Mouse (Mus musculus): ENCODE results near the gene C1rb.
"Not testable (repeated sequence)": the region's sequence is repeated elsewhere in the genome, so short reads cannot be mapped to it uniquely, and the experiment has no call there.

The C1rb gene

DNA sequence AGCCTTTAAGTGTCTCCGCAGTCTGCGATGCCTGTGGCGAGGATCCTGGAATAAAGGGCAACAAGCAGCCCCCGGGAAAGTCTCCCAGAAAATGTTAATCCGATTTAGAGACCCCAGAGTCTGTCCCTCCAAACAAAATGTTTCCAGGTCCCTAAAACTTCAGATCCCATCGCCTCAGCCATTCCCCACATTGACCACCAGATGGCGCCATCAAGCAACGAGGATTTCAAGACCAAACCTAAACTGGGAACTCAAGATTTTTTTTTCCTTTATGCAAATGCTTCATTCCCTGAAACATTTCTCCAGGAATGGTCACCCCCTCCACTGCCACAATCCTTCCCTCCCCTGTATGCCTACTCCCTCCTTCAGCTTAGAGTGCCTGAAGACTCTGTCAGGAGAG lies at the start of gene C1rb:
Gene C1rb, plus strand, starts transcription at position 269 of the 400 bp plus-strand sequence.
- DNase-seq = peak; percentile 58 to 76

DNA sequence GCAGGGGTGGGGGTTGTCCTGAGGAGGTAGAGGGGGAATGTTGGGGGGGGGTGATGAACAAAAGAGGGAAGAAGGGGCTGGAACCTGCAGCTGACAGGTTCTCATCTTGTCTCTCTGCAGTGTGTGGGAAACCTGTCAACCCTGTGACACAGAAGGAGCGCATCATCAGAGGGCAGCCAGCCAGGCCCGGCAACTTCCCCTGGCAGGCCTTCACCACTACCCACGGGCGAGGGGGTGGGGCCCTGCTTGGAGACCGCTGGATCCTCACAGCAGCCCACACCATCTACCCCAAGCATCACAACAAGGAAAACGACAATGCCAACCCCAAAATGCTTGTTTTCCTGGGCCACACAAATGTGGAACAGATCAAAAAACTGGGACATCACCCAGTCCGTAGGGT lies 48.0 kb upstream of the C1rb start:
- DNase-seq = not testable (repeated sequence)

DNA sequence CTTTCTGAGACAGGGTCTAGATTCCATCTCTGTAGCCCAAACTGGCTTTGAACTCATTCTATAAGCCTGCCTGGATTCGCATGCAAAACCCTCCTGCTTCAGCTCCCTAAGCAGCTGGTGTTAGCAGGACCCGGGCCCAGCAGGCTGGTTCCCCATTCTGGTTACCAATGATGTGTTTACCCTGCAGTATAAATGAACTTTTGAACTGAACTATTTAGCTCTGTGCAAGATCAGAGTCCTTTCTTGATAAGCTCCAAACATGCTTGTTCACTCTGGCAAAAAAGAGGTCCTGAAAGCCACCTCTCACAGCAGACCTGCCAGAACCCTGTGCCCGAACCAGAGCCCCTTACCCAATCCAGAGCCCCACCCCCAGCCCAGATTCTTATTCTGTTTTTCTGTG lies 42.2 kb upstream of the C1rb start:
- no peak for DNase-seq

DNA sequence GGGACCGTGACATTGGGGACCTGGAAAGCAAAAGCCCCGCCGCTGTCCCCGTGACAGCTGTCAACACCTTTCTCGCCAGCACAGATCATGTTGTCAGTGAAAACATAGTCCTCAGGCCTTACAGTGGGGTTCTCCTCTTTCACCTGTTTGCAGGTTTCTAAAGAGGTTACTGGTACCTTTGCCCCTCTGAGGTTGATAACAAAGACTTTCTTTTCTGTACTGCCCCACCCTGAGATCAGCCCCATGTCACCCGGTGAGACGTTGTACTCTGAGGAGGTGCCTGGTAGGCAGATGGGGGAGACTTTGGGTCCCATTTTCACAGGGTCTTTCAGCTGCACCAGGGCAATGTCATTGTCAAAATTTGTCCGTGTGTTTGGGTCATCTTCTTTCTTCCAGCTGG lies 39.0 kb upstream of the C1rb start:
- DNase-seq = no peak

DNA sequence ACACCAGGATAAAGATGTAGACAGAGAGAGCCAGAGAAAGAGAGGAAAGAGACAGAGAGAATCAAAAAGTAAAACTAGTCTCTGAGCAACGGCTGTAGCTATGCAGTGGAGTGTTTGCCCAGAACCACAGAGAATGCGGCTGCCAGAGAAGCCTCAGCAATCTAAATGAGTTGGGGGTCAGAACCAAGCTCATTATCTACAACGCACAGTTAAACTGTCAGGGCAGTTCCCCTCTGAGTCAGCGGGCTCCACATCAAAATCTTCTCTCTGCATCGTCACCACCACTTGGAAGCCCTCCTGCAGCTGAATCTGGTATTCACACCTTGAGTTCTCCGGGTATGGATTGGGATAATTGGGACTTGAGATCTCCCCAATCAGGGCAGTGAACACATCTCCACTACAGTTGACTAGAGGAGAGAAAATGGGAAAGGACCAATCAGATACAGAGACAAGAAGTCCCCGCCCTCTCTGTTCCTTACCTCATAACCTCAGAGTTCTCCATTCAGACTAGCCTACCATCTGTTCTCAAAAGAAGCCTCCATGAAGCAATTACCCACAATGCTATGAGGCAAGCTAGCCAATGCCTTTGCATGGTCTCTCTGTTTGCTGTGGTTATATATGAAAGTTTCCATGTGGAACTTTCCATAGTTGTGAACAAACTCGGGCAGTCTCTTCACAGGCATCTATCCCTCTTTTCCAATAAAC lies 33.8 kb upstream of the C1rb start:
- DNase-seq = not testable (repeated sequence)

DNA sequence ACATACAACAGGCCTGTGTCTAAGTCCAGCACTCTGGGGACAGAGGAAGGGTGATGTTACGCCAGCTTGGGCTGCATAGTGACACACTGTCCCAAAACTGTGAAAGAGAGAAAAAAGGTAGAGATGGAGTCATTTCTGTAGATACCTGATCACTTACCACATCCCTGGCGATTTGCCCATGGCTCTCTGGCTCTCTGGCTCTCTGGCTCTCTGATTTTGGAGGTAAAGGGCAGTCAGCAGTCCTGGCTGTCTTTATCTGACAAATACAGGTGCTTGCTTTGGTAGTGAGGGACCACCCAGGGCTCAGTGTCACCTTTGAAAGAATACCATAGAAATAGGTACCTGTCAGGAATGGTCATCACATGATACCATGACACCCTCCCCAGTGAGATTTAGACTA lies 28.9 kb upstream of the C1rb start:
- not testable (repeated sequence) for DNase-seq

DNA sequence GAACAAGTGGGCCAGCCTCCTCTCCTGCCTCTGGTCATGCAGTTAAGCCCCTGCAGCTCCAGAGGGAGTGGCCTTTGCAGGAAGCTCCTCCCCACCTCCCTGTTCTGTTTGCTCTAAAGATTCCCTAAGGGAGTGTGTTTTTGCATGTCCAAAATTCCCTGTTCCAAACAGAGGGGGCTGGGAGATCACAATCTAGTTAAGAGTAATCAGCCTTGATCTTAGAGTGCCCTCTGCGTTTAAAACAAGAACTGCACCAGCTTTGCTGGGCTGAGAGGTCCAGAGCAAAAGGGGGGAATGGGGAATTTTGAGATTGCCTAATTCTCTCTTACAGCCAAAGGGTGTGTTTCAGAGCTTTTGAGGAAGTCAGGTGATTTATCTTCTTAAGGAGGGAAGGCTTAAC lies 27.8 kb upstream of the C1rb start, which contains the start of gene C1s1:
Gene C1s1, minus strand, starts transcription at position 76 of the 400 bp plus-strand sequence.
- peak; percentile 51 to 58 for DNase-seq

DNA sequence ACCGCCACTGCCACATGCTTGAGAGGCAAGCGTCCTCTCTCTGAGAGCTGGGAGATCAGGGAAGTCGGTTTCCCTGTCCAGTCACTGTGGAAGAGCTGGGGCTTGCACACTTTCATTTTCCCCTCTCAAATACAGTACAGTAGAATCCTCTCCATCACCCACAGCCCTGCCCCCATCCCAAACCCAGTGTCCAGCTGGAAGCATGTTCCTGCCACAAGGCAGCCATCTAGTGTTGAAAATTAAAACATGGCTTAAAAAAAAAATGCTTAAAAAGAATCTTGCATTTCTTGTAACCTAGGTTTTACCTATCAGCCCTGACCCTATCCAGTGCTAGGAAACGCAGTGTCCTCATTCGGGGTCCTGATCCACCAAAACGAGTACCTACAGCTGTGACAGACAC lies 25.6 kb upstream of the C1rb start:
- peak in 1 of 2 experiments; percentile 13 for DNase-seq

DNA sequence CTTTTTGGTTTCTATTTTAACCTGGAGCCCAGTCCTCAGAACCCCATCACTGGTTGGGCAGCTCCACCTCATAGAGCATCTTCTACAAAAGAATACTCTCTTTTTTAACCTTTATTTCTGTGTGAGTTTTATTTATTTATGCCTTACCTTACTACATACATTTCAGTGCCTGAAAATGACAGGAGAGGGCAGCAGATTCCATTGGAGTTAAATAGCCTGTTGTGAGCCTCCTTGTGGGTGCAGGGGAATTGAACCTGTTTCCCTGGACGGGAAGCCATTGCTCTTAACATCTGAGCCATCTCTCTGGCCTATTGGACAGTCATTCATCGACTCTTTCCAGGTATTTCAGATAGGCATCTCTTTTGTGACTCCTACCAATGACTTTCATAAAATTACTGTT lies 24.7 kb upstream of the C1rb start:
- DNase-seq = no peak

DNA sequence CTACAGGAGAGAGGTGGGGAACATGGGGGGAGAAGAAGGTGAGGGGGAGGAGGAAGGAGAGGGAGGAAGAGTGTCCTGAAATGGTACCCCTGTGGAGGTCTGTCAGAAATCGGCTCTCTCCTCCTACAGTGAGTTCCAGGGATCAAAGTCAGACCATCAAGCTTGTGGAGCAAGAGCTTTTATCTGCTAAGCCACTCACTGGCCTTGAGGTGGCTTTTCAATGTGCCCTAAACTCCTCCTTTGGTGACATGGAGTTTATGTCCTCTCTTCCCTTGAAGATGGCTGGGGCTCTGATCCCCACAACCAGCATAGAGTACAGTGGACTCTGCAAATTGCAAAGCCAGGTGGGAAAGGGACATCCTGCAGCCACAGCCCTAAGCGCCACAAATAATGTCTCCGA lies 22.1 kb upstream of the C1rb start:
- DNase-seq = not testable (repeated sequence)

DNA sequence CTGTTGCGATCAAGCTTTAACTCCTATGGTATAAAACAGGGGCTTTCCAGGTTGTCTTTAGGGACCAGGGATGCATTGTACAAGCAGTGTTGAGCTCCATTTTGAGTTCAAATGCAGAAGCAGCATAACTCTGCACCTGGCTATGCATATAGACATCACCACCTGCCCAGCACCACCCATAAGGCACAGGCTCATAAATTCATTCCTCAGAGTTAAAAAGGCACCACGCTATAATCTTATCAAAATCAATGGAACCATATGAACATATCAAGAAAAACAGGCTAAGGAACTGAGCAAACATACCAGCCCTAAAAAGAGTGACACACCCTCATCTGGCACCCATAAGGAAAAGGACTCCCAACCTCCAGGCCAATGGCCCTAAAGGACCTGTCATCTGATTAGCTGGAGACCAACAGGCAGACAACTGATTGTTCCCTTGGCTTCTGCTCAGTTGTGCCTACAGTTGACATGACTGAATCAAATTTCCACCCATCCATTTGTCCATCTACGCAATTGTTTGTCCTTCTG lies 21.0 kb upstream of the C1rb start:
- DNase-seq = no peak

DNA sequence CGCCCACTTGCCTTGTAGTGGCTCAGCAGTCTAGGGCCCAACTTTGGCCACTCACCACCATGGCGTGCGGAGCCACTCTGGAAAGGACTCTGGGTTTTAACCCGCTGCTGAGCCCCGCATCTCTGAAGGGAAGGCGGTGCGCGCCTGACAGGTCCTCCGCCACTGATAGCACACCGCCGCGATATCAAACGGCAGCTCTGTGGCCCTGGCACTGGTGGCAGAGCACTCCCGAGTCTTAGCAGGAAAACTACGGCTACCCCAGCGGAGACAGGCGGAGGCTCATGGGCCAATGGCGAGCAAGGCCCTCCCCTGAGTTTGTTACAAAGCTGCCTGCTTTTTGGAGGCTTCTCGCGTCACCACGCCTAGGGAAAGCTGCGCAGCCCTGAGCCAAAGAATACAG lies 17.3 kb upstream of the C1rb start:
- DNase-seq = no peak

DNA sequence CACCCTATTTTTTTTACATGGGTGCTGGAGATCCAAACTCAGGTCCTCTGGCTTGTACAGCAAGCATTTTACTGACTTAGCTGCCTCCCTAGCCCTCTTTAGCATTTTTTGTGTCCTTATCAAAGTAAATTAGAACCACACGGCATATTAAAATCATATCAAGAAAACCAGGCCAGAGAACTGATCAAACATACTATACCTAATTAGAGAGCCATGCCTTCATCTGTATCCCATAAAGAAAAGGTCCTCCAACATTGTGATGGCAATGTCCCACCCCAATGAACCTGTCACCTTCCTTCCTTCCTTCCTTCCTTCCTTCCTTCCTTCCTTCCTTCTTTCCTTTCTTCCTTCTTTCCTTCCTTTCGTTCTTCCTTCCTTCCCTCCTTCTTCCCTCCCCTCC lies 14.1 kb upstream of the C1rb start:
- not testable (repeated sequence) for DNase-seq

DNA sequence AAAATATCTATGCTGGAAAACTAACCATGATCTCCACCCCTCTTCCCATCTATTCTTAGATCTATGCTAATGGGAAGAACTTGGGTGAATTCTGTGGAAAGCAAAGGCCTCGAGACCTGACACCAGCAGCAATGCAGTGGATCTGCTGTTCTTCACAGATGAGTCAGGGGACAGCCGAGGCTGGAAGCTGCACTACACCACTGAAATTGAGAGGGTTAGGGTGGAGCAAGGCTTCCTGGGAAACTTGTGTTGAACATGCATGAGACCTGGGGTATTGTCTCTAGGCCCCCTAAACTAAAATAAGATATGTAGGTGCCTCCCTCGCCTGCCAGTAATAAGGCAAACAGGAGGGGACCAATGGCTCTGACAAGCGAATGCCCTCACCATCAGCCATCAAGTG lies 8.9 kb upstream of the C1rb start:
- DNase-seq = not testable (repeated sequence)

DNA sequence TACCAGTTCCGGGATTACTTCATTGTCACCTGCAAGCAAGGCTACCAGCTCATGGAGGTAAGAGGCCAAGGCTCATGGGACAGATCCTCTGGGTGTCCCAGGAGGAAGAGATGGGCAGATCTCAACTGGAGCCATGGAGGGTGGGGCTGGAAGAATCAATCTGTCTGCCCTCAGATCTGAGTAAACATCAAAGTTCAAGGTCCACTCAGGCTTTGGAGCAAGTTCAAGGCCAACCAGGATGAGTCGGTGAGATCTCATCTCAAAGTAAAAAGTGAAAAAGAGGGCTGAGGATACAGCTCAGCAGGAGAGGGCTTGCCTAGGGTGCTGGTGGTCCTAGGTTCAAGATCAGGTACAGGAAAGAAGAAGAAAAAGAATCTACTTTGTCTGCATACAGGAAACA lies 8.5 kb upstream of the C1rb start:
- DNase-seq = not testable (repeated sequence)

DNA sequence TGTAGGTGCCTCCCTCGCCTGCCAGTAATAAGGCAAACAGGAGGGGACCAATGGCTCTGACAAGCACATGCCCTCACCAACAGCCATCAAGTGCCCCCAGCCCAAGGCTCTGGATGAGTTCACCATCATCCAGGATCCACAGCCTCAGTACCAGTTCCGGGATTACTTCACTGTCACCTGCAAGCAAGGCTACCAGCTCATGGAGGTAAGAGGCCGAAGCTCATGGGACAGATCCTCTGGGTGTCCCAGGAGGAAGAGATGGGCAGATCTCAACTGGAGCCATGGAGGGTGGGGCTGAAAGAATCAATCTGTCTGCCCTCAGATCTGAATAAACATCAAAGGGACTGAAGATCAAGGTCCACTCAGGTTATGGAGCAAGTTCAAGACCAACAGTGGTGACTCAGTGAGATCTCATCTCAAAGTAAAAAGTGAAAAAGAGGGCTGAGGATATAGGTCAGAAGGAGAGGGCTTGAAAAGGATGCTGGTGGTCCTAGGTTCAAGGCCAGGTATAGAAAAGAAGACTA lies 5.1 kb downstream of the C1rb start:
- not testable (repeated sequence) for DNase-seq

DNA sequence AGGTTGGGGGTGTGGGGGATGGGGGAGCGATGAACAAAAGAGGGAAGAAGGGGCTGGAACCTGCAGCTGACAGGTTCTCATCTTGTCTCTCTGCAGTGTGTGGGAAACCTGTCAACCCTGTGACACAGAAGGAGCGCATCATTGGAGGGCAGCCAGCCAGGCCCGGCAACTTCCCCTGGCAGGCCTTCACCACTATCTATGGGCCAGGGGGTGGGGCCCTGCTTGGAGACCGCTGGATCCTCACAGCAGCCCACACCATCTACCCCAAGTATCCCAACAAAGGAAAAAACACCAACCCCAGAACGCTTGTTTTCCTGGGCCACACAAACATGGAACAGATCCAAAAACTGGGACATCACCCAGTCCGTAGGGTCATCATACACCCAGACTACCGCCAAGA lies 10.1 kb downstream of the C1rb start:
- DNase-seq = not testable (repeated sequence)

DNA sequence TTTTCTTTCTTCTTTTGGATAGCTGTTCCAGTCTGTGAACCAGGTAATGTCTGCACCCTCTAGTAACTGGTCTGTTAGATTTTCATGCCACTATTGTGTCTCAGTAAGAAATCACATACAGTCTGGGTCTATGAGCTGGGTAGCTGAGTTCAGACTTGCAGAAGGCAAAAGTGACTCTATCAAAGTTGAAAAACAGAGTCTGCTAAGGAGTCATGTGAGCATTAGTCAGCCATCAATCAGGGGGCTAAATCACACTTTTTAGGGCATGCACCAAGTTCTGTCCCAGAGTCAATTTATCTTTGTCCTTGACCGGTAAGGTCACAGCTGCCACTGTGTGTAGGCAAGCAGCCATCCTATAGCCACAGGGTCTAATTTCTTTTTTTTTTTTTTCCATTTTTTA lies 12.1 kb downstream of the C1rb start:
- no peak for DNase-seq

DNA sequence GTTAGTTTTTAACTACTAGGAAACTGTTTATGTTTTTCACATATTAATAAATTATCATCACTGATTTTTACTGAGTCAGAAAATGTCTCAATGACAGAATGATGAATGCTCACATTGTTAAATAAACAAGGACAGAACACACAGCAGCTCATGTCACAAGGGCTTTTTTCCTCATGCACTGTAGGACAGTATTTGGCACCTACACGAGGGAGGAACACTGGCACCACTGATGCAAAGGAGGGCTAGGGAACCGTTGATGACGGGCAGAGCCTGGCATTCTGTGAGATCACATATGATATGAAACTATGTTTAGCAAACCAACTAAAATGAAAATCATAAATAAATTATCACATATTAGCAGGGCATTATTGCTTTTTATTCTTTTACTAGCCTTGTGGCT lies 14.8 kb downstream of the C1rb start:
- no peak for DNase-seq

DNA sequence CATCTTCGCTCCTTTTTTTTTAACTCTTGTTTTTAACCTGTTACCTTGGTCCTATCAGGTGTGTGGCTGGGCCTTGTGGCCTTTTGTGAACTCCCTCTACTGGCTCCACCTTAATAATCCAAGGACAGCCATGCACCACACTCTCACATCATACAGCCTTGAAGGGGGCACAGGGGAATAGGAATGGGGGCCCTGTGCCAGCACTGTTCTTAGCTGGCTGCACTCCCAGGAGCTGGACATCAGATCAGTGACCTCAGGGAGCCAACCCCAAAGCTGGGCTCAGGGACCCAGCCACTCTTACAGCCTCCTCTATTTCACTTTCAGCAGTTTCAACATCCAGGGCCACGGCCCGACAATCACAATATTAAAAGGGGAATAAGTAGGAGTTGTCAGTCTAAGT lies 15.7 kb downstream of the C1rb start:
- no peak for DNase-seq

DNA sequence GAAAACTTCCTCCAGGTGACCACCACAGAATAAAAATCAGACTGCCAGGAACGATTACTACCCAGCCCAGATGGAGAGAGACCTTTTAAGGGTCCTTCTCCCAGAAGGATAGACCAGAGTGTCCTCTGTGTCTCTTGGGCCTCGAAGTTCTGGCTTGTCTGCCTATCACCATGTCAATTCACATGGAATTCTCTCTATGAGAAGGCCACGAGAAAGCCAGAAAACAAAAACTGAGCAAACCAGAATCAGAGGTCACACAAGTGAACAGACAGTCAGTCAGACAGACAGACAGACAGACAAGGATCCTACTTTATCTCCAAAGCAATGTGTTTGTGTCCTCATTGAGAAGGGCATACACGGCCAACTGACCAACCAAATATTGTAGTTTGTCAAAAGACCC lies 16.2 kb downstream of the C1rb start:
- DNase-seq = no peak

DNA sequence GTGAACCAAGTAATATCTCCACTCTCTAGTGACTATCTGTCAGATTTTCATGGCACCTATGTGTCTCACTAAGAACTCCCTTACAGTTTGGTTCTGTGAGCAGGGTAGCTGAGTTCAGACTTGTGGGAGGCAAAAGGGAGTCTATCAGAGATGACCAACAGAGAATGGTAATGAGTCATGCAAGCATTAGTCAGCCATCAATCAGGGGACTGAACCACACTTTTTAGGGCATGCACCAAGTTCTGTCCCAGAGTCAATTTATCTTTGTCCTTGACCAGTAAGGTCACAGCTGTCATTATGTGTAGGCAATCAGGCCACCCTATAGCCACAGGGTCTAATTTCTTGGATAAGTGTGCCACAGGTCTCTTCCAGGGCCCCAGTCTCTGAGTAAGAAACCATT lies 18.7 kb downstream of the C1rb start:
- no peak for DNase-seq

DNA sequence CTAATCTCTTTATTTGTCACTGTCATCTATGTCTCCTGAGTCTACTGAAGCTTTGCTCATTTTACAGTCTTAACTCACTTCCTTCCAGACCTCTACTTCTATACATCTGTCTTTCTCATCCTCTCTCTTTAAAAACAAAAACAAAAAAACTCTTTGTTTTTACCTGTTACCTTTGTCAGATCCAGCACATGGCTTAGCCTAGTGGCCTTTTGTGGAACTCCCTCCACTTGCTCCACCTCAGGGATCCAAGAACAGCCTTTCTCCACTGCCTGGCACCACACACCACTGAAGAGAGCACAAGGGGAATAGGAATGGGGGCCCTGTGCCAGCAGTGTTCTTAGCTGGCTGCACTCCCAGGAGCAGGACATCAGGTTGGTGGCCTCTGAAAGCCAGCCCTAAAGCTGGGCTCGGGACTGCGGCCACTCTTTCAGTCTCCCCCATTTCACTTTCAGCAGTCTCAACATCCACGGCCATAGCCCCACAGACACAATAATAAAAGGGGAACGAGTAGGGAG lies 22.1 kb downstream of the C1rb start:
- DNase-seq = peak; percentile 15

DNA sequence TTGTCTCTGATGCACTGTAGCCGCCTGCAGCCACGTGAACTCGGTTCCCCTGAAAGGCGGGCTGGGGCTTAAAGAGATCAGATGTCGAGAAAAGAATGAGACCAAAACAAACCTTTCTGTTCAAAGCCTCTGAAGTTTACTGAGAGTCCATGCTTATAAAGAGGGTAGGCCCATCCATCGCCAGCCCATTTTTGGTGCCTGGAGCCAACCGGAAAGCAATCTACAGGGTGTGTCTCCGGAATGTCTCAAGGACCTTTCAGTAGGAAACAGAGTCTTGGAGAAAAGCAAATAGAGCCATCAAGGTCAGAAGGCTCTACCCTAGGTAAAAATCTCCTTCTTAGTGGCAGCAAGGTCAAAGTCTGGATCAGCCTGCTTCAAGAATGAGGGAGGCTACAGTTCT lies 23.0 kb downstream of the C1rb start:
- DNase-seq = no peak

DNA sequence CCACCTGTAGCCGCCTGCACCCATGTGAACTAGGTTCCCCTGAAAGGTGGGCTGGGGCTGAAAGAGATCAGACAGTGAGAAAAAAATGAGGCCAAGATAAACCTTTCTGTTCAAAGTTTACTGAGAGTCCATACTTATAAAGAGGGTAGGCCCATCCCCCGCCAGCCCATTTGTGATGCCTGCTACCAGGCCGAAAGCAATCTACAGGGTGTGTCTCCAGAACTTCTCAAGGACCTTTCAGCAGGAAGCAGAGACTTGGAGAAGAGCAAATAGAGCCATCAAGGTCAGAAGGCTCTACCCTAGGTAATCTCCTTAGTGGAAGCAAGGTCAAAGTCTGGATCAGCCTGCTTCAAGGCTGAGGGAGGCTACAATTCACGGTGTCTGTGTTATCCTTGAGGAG lies 31.9 kb downstream of the C1rb start:
- DNase-seq = no peak
